Mouse (Mus musculus): ENCODE results near the gene Taco1.
"Not testable (repeated sequence)": the region's sequence is repeated elsewhere in the genome, so short reads cannot be mapped to it uniquely, and the experiment has no call there.

The Taco1 gene

DNA sequence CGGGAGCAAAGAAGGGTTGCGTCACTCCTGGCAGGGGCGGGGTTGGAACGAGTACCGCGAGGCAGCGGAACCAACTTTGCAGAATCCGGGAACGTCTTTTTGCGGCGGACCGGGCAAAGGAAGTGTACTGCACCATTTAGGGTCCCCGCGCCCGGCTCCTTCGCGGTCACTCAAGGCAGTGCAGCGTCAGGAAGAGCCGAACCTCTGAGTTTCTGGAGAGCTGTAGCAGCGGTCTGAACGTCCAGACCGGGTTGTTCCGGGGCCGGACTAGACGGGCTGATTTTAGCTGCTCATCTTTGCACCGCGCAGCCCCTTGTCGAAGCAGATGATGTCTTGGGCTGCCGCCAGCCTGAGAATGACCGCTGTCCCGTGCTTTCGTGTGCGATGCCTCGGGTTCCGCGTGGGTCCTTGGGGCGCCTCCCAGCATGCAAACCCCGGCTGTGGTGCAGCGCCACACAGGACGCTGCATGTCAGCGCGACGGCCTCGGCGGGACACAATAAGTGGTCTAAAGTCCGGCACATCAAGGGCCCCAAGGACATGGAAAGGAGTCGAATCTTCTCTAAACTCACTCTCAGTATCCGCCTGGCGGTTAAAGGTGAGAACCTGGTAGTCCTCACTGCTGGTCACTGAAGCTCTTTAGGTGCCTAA is at the start of gene Taco1:
Gene Taco1, plus strand, starts transcription at position 139 of the 649 bp plus-strand sequence.
- peak; percentile 96 for DNase-seq

DNA sequence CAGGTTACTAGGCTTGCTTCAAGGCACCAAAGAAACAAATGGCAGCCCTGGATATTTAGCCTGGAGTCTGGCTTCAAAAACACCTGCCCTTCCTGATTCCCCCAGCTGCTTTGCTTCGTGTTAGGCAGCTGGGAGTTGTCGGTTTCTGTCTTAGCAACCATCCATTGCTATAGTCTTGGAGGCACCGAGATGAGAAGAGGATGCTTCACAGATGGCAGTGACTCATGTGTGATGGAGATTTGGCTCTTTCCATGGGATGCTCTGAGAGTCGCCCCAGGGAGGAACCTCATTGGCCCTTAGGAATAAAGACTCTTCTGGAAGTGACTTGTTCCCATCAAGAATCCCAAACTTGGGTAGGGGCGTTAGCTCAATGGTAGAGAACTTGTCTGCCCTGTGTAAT is 49.4 kb upstream of the Taco1 start:
- DNase-seq: no peak

DNA sequence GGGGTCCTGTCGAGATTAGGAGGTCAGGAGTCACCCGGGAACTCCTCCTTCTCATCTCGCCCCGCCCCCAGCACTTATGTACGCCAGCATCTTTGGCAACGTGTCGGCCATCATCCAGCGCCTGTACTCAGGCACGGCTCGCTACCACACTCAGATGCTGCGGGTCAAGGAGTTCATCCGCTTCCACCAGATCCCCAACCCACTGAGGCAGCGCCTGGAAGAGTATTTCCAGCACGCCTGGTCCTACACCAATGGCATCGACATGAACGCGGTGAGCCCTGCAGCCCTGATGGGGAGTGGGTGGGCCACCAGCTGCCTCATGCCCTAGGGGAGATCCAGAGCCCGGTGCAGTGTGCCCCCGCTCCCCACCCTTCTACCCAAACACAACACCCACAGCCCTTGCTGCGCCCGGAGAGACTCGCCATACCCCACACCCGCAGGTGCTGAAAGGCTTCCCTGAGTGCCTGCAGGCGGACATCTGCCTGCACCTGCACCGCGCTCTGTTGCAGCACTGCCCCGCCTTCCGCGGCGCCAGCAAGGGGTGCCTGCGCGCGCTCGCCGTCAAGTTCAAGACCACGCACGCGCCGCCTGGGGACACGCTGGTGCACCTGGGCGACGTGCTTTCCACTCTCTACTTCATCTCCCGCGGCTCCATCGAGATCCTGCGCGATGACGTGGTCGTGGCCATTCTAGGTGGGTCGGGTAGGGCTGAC is 45.7 kb upstream of the Taco1 start:
- DNase-seq: no peak

DNA sequence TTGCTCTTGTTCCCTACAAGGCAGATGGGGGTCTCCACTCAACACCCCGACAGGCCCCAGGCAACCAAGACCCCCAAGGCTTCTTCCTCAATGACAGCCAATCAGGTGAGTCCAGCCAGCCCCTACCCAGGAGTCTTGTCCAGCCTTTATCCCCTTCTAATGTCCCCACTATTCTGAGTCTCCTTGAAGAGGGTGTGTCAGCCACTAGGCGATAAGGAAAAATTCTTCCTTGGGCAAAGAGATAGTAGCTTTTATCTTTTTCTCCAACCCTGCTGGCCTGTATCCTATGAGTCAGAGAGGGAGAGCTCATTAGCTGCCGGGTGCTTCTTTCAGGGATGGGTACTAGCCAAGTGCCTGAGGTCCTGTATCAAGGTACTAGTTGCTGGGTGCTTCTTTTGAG is 40.1 kb upstream of the Taco1 start:
- DNase-seq: no peak

DNA sequence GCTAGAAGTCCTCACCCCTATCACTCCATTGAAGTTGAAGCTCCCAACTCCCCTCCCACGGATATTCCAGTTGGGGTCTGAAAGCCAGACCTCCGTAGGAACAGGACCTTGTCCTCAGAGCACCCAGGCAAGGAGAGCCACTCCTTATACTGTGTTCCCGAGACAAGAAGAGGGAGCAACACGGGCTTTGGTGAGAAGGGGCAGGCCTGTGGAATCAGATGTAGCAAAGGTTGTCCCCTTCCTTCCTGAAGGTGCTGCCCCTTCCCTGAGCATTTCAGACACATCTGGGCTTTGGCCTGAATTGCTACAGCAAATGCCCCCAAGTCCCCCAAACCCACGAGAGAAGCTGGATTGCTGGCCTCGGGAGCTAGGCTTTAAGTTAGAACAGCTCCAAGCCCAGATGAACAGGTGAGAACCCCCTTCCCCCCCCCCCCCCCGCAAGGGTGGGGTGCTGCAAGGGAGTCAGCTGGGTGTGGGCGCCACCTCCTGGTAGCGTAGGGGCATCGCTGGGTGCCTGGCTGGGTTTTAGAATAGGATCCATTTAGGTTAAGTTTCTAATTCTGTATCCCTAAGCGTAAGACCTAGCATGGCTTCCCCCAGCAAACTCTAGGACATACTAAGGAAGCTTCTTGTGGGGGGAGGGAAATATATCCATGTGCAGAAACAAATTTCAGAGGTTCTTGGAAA is 39.3 kb upstream of the Taco1 start:
- peak; percentile 73 for DNase-seq

DNA sequence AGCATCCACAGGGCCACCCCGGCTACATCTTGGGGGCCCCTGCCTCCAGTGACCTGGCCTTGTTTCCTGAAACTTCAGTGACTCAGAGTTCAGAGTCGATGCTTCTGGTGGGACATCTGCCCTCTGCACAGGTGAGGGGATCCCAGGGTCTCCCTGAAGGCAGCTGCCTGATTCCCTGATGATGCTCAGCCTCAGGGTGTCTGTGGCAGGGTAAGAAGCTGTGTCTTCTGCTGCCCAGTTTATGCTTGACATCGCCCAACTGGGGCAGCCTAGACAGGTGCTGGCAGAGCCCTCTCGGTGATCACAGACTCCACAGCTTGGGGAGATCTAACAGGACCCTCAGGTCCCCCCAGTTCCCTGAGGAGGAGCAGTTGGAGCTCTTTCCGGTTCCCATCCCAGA is 38.3 kb upstream of the Taco1 start:
- no peak for DNase-seq

DNA sequence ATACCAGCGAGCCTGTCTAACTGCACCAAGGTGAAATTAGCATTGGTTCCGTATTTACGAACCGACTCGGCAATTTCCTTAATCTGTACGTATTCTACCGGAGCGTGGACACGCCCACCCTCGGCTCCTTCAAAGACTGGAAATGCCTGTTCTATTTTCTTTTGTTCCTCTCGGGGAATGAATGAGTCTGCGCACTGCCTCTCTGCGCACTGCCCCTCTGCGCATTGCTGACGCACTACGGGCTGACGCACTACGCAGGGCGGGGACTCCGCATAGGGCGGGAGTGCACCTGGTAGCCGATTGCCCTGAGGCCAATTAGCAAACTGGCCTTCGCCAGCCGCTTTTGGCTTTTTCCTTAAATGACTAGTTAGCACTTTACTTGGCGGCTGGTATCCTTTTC is 33.8 kb upstream of the Taco1 start:
- not testable (repeated sequence) for DNase-seq

DNA sequence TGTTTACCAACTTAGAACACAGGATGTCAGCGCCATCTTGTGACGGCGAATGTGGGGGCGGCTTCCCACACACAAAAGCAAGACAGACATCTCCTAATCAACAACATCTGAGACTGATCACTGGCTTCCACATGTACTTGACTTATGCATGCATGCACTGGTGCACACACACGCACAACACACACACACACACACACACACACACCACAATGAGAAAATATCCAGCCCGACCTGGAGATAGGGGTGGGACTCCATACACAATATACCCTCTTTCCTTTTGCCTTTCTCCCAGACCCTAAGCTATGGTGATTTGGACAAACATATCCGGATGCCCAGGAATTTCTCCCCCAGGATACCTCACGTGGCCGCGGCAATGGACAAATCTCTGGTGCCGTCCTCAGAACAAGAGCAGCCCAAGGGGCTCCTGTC is 32.4 kb upstream of the Taco1 start:
- DNase-seq: peak; percentile 61

DNA sequence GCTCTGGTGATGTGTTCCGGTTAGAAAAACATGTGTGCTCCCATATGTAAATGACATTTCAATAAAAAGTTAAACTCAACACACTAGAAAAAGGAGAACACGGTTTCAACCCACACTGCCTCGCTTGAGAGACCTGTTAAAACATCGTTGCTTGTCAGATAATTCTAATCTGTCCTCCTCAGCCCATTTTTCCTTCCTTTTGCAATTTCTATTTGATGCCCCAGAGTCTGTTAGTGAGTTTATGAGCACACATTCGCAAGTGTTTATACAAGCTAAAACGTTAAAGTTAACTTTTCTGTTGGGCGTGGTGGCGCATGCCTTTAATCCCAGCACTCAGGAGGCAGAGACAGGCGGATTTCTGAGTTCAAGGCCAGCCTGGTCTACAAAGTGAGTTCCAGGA is 30.9 kb upstream of the Taco1 start:
- no peak for DNase-seq

DNA sequence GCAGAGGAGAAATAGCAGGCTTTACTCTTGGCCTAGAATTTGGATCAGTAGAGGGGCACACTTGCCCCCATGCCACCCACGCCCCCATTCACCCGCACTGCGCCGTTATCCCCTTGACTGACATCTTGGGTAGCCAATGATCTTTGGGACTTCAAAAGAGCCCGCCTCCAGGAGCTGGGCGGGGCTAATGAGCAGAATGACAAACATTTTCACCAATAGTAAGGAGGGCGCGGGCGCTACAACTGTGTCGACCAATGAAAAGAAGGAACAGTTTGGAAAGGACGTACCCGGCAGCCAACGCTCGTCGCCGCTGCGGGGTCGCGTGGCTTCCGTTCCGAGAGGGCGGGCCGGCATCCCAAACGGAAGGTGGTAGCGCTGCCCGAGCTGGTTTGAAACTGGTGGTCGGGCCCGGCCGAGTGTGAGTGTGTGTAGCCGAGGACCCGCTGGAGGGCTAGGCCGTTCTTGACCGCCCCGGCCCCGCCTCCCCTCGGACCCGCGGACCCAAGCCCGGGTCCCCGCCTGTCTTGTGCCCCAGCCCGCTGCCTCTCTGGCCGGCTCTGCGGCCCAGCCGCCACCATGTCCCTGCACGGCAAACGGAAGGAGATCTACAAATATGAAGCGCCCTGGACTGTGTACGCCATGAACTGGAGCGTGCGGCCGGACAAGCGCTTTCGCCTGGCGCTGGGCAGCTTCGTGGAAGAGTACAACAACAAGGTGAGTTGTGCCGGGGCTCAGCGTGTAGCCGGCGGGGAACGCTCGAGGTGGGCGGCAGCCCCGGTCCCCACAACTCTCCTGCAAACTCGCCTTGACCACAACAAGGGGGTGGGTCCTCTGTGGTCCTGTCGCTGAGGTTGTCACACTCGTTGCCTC is 29.1 kb upstream of the Taco1 start, which contains the start of gene Dcaf7:
Gene Dcaf7, plus strand, starts transcription at position 325 of the 870 bp plus-strand sequence.
- peak; percentile 99 for DNase-seq

DNA sequence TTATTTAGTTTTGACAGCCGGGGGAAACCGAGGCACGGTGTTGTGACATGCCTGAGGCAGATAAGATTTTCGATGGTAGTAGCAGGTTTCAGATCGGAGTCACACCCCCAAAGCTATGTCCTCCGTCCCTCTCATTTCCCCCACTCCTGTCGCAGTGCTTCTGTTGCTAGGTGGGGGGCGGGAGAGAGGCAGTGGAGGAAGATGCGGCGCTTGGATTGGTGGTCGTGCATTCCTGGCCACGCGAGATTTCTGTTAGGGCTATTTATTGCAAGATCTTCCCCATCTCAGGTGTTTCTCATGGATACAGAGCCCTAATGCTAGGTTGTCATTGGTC is 28.5 kb upstream of the Taco1 start:
- no peak for DNase-seq

DNA sequence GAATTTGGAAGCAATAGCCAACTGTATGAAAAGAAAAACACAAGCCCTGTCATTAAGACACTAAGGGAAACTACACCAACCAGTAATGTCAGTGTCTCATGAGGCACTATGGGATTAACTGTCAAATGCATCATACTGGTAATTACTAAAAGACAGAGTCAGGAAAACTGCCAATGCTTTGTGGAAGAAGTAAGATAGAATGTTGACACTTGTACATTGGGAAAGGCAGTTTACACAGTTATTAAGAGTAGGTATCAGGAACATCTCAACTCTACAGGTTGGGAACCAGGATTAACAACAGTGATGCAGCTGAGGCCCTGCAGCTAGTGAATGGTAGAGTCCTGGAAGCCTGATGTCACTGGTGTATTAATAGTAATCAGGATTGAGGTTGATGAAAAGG is 21.5 kb upstream of the Taco1 start:
- no peak for DNase-seq

DNA sequence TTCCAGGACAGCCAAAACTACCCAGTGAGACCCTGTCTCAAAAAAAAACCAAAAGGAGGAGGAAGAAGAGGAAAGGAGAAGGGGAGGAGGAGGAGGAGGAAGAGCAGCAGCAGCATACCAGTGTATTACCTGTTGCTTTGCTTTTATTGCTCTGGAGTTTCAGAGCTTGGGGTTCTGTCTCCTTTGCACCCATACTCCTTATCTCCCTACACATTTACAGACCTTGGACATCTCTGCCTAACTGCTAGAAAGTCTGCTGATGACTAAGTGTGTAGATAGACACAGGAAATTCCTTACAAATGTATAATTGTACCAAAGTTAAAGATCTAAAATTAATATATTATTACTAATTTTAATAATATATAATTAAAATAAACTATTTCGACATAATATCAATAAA is 20.6 kb upstream of the Taco1 start:
- no peak for DNase-seq

DNA sequence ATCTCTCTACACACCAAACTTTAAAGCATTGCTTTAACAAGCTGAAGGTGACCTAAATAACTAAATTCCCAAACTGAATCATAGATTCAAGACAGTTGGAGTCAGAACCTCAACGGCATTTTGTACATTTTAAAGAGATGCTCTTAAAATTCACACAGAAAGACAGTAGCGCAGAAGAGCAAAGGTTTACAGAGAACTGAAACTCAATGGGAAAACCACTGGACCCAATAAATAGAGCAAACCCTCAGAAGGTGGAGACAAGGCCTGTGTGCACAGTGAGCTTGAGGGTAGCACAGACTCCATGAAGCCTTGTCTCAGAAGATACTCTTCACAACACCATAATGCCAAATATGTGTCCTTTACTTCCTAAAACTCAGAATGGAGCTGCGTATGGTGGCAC is 20.1 kb upstream of the Taco1 start:
- DNase-seq: no peak

DNA sequence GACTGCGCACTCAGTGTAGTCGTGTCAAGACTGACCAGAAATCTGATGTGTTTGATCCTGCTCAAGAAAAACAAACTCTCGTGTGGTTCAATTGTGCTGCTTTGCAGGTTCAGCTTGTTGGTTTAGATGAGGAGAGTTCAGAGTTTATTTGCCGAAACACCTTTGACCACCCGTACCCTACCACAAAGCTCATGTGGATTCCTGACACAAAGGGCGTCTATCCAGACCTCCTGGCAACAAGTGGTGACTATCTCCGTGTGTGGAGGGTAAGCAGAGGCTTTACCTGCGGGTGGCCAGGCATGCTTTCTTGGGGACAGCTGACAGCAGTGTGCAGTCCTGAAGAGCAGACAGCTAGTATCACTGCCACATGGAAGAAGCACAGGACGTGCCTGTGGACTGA is 19.3 kb upstream of the Taco1 start:
- no peak for DNase-seq

DNA sequence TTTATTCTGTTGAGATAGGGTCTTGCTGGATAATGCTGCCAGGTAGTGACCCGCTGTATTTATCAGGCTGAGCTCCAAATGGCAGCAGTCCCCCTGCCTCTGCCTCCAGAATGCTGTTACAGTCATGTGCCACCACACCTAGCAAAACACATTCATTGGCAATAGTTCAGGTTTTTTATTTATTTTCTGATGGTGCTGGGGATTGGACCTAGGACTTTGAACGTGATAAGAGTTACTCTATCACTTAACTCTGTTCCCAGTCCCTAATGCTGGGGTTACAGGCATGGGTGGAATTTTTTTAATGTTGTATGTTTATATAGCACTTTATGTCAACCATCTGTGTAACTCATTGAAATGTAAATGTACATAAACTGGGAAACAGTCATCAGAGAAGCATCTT is 11.9 kb upstream of the Taco1 start:
- DNase-seq: no peak

DNA sequence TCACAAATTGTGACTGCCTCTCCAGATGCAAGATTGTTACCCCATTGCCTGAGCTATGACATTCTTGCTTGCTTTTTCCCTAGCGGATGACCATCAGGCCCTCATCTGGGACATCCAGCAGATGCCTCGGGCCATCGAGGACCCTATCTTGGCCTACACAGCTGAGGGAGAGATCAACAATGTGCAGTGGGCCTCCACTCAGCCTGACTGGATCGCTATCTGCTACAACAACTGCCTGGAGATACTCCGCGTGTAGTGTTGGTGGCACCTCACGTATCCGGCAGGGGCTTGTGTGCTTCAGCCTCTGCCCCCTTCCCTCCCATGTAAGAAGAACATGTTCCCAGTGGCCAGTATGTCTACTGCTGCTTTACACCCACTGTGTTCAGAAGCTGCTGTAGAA is 11.3 kb upstream of the Taco1 start:
- no peak for DNase-seq

DNA sequence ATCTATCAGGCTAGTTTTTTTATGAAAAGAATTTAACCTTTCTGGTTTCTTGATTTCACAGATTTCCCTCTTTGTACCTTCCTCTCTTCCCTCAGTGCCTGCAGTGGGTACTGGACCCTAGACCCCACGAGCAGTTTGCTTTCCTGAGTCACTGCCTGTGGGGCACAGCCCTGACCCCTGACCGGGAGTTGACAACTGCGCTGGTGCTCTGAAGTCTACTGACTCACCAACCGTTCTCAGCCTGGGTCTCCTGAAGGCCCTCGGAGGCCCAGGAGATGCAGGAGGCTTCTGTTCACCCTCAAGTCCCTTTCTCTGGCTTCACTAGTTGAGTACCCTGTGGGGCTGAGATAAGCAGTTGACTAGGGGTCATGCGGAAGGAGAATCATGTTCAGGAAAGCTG is 10.5 kb upstream of the Taco1 start:
- DNase-seq: no peak

DNA sequence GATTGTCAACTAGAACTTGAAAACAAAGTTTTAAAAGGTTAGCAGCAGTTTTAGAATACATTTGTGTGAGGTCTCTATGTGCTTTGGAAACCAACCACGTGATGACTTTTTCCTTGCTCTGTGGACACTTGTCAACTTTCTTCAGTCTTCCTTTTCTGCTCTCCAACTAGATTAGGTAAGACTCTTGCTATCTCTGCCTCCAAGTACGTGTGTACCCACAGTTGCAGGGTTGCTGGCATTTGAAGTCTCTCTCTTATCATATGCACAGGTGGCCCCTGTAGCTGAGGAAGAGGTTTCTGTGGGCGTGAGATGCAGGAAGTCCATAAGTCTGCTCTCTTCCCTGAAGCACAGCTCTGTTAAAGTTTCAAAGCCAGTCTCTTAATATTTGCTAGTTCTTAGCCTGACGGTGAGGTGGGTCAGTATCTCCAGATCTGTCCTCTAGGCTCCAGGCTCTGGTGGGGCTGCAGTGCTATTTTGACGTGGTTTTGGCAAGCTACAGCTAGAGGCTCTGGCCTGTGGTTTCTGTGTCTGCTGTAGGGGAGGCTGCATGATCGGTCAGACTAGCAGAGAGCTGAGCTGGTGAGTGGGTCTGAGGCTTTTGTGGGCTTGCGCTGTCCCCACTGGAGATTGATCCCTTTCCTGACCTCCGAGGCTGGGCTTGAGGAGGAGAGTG is 8.9 kb upstream of the Taco1 start:
- DNase-seq: no peak

DNA sequence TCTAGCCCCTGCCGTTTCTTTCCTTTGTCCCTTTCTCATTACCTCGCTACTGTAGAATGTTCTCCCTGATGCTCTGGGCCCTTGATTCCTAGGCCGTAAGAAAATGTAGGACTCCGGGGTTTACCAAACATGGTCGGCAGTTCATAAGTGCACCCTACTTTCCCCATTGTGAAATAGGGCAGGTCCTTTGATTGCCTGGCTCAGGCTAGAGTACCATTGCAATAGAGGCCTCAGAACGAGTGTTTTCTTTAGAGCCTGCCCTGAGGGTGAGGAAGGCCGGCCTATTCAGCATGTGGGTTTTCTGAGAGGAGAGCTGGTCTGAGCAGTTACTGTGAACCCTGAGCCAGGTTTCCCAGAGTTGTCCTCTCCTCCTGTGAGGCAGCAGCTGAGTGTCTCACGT is 7.8 kb upstream of the Taco1 start:
- no peak for DNase-seq

DNA sequence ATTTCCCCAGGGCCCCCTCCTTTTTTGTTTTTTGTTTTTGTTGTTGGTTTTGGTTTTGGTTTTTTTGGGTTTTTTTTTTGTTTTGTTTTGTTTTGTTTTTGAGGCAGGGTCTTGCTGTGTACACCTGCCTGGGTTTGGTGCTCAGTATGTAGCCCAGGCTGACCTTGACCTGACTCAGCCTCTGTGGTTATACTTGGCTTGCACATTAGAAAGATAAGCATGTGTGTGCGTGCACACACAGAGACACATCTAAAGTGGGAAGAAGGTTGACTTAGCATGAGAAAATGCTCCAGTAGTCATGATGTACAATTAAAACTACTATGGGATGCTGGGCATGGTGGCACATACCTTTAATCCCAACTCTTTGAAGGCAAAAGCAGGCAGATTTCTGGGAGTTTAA is 5.3 kb upstream of the Taco1 start:
- no peak for DNase-seq

DNA sequence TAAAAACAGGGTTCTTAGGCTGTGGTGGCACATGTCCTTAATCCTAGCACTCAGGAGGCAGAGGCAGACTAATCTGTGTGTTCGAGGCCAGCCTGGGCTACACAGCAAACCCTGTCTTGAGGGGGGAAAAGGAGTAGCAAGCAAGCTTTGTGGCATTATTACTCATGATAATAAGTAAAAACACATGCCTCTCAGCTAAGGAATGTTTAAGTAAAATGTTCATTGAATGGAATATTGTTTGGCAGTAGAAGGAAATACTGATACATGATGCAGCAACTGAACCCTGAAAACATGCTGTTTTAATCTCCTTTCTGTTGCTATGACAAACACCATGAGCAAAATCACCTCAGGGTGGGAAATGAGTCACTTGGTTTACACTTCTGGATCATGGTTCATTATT is 4.5 kb upstream of the Taco1 start:
- DNase-seq: no peak

DNA sequence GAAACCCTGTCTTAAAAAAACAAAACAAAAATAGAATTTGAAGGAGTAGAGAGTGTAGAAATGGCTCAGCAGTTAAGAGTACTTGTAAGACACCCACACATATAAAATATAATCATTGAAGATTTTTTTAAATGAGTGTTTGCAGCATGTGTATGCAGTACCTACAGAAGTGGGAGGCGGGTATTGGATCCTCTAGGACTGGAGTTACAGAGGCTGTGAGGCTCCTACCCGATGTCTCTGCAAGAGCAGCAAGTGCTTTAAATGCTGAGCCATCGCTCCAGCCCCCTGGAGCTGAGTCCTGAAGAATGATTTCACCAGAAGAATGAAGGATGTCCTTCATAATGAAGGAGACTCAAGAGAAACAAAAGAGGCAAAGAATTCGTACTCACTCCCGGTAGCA is 2.1 kb upstream of the Taco1 start:
- no peak for DNase-seq

Data from kidney, adult 18-20 months (tissue).